Mouse (Mus musculus): ENCODE data around the gene Ankrd33. TPM values are rescaled to one million over a fixed set of nuclear protein-coding genes. Genes with fewer than 3 reads are reported as not detected.

Gene Ankrd33
- polyA plus RNA-seq, 1 experiment from 2014 or later = not detected

GRCm38 (mm10) chr15:101151409-101152261 lies 36.1 kb downstream of the Ankrd33 start:
- WGBS = 80% methylated on average over 9 of the region's 9 CpGs
- ATAC-seq (ENCODE audit: low FRiP score, low TSS enrichment) = no peak
- H3K36me3 ChIP-seq (ENCODE audit: insufficient read depth, low read length) = no peaks in the 10 kb centered on the region
- no peaks in the 10 kb centered on the region for H3K27me3 ChIP-seq (ENCODE audit: insufficient read depth, low read length)
- H3K9me3 ChIP-seq (ENCODE audit: low read length) = no peaks in the 10 kb centered on the region
- no peak overlapping the region for H3K9ac ChIP-seq (replicated peaks; ENCODE audit: low read length)
- peaks cover 25% of the 10 kb centered on the region for H3K4me1 ChIP-seq (ENCODE audit: insufficient read depth, low read length)
- no peak overlapping the region for H3K4me3 ChIP-seq (ENCODE audit: low read length)
- no peak overlapping the region for H3K4me2 ChIP-seq (replicated peaks; ENCODE audit: low read depth, low read length)
- H3K27ac ChIP-seq (ENCODE audit: low read length) = no peak overlapping the region

DNA sequence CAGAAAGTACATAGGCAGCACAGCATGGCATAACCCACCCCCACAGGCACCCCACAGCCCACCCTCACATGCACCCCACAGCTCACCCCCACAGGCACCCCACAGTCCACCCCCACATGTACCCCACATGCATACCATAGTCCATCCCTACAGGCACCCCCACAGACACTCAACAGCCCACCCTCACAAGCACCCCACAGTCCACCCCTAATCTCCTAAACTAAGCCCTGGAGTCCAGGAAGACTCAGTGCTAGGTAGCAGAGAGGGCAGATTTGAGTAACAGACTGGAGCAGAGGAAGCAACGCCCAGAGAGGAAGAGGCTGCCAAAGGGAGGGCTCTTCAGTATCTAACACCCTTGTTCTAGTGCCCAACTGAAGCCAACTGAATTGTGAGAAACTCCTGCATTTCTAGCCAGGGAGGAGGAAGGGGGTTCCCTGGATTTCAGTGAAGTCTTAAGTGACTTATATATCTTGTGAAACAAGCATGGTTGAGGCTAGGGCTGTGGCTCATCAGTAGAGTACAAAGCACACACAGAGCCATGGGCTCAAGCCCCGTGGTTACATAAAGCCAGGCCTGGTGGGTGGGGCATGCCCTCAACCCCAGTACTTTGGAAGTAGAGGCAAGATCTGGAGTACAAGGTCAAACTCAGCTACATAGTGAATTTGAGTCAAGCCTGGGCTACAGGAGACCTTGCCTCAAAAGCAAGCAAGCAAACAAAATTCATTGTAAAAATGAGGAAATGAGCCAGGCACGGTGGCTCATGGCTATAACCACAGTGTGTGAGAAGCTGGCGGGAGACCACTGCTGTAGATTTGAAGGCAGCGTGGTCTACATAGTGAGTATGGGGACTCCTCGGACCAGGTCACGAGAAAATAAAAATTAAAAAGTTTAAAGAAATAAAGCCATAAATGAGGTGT lies 39.4 kb downstream of the Ankrd33 start:
- Histone ChIP-seq H3K36me3 (ENCODE audit: insufficient read depth, low read length) (no peaks in the 10 kb centered on the region), H3K27ac (ENCODE audit: low read length) (no peak overlapping the region), H3K9ac (replicated peaks; ENCODE audit: low read length) (no peak overlapping the region), H3K27me3 (ENCODE audit: insufficient read depth, low read length) (no peaks in the 10 kb centered on the region), H3K4me1 (ENCODE audit: insufficient read depth, low read length) (peaks cover 12% of the 10 kb centered on the region; the same call in 1 of the 2 replicates), H3K4me2 (replicated peaks; ENCODE audit: low read depth, low read length) (no peak overlapping the region), H3K4me3 (ENCODE audit: low read length) (no peak overlapping the region), H3K9me3 (ENCODE audit: low read length) (no peaks in the 10 kb centered on the region)
- ATAC-seq (ENCODE audit: low FRiP score, low TSS enrichment) = peak; percentile 6; the same call in 1 of the 2 replicates
- 76% methylated on average over 7 of the region's 7 CpGs for WGBS

GRCm38 (mm10) chr15:101160128-101160527 lies 44.6 kb downstream of the Ankrd33 start:
- H3K36me3 ChIP-seq (ENCODE audit: insufficient read depth, low read length) = no peaks in the 10 kb centered on the region
- no peak overlapping the region for H3K4me2 ChIP-seq (replicated peaks; ENCODE audit: low read depth, low read length)
- H3K27ac ChIP-seq (ENCODE audit: low read length) = no peak overlapping the region
- no peaks in the 10 kb centered on the region for H3K9me3 ChIP-seq (ENCODE audit: low read length)
- no peak overlapping the region for H3K4me3 ChIP-seq (ENCODE audit: low read length)
- H3K4me1 ChIP-seq (ENCODE audit: insufficient read depth, low read length) = peaks cover 40% of the 10 kb centered on the region
- WGBS = 17% methylated on average over 1 of the region's 1 CpGs
- no peak overlapping the region for H3K9ac ChIP-seq (replicated peaks; ENCODE audit: low read length)
- ATAC-seq (ENCODE audit: low FRiP score, low TSS enrichment) = no peak
- no peaks in the 10 kb centered on the region for H3K27me3 ChIP-seq (ENCODE audit: insufficient read depth, low read length)

DNA sequence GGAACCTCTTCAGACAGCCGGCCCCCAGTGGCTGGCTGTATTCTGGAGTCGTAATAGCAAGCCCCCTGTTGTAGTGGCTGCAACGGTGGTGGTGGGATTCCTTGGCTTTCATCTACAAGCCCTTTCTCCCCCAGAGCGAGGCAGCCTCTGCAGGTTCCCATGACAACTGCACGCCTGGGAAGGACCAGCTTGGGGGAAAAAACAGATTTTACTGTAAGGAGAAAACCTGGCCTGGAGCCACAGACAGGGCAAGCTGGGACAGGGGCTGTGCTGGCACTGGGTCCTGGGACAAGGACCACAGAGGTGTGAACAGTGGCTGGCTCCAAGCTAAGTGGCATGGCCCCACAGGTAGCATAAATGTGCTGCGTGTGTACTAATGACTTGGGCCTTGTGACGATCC lies 45.0 kb downstream of the Ankrd33 start:
- H3K27ac ChIP-seq (ENCODE audit: low read length) = no peak overlapping the region
- no peaks in the 10 kb centered on the region for H3K27me3 ChIP-seq (ENCODE audit: insufficient read depth, low read length)
- ATAC-seq (ENCODE audit: low FRiP score, low TSS enrichment) = no peak
- peaks cover 42% of the 10 kb centered on the region for H3K4me1 ChIP-seq (ENCODE audit: insufficient read depth, low read length)
- no peak overlapping the region for H3K4me2 ChIP-seq (replicated peaks; ENCODE audit: low read depth, low read length)
- H3K9me3 ChIP-seq (ENCODE audit: low read length) = no peaks in the 10 kb centered on the region
- H3K4me3 ChIP-seq (ENCODE audit: low read length) = no peak overlapping the region
- H3K36me3 ChIP-seq (ENCODE audit: insufficient read depth, low read length) = no peaks in the 10 kb centered on the region
- WGBS = 16% methylated on average over 7 of the region's 7 CpGs
- no peak overlapping the region for H3K9ac ChIP-seq (replicated peaks; ENCODE audit: low read length)

DNA sequence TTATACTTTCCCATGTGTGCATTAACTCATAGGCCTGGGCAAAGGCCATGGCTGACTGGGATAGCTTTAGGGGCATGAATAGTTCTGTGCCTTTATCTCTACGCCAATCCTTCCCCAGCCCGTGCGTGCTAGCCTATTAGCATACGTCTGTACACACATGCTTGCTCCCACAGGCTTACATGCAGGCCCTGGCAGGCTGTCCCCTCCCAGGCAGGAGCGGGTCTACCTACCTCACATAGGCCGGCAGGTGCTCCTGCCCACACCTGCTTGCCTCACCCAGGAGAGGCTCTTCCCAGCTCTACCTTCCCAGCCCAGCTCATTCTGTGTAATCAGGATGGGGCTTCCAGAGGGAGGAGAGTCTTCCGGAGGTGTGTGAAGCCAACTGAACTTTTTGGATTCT lies 46.0 kb downstream of the Ankrd33 start:
- Histone ChIP-seq H3K4me2 (replicated peaks; ENCODE audit: low read depth, low read length) (no peak overlapping the region), H3K27me3 (ENCODE audit: insufficient read depth, low read length) (no peaks in the 10 kb centered on the region), H3K4me3 (ENCODE audit: low read length) (no peak overlapping the region), H3K4me1 (ENCODE audit: insufficient read depth, low read length) (peaks cover 48% of the 10 kb centered on the region), H3K9ac (replicated peaks; ENCODE audit: low read length) (no peak overlapping the region), H3K9me3 (ENCODE audit: low read length) (no peaks in the 10 kb centered on the region), H3K27ac (ENCODE audit: low read length) (no peak overlapping the region), H3K36me3 (ENCODE audit: insufficient read depth, low read length) (no peaks in the 10 kb centered on the region)
- 80% methylated on average over 7 of the region's 7 CpGs for WGBS
- ATAC-seq (ENCODE audit: low FRiP score, low TSS enrichment) = no peak

DNA sequence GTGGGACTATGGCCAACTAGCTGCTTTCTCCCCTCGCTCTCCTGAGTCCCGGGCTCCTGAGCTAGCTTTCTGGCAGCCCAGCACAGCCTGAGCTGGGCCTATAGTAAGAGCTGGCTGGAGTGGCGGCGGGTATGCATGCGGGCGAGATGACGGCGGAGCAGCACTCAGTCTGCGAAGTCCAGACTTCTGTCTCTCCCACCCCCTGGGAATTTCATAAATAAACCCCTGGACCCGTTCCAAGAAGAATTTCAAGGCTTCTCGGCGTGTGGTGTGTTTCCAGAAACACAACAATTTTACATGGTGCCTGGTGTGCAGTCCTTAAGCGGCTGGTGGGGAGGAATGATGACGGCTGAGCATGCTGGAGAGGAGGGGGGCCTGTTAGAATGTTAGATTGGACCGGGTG lies 47.5 kb downstream of the Ankrd33 start:
- H3K4me3 ChIP-seq (ENCODE audit: low read length) = no peak overlapping the region
- peak overlapping the region; percentile 15; the same call in 1 of the 2 replicates for H3K9ac ChIP-seq (replicated peaks; ENCODE audit: low read length)
- H3K36me3 ChIP-seq (ENCODE audit: insufficient read depth, low read length) = no peaks in the 10 kb centered on the region
- WGBS = 22% methylated on average over 15 of the region's 15 CpGs
- H3K4me1 ChIP-seq (ENCODE audit: insufficient read depth, low read length) = peaks cover 48% of the 10 kb centered on the region
- no peaks in the 10 kb centered on the region for H3K27me3 ChIP-seq (ENCODE audit: insufficient read depth, low read length)
- H3K4me2 ChIP-seq (replicated peaks; ENCODE audit: low read depth, low read length) = 0 out of 2 replicates have a peak overlapping the region, but pooled peaks have one; percentile 2
- no peak; the same call in 1 of the 2 replicates for ATAC-seq (ENCODE audit: low FRiP score, low TSS enrichment)
- H3K9me3 ChIP-seq (ENCODE audit: low read length) = no peaks in the 10 kb centered on the region
- 0 out of 2 replicates have a peak overlapping the region, but pooled peaks have one; percentile 15 for H3K27ac ChIP-seq (ENCODE audit: low read length)

DNA sequence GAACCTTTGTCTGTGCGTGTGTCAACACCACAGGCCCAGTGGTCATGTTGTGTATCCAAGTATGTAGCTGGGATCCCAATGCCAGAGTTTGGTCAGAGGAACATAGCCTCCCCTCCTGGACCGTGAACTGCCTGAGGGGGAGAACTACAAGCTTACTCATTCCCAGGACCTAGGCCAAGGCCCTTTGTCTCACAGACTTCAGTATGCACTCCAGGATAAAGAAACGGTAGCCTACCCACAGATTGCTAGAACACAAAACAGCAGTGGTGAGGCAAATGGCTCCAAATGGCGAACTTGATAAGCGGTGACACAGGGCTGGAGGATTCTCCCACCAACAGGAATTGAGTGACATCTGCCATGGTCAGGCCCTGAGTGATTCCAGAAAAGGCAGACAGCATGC lies 48.3 kb downstream of the Ankrd33 start:
- ATAC-seq (ENCODE audit: low FRiP score, low TSS enrichment) = no peak
- no peaks in the 10 kb centered on the region for H3K27me3 ChIP-seq (ENCODE audit: insufficient read depth, low read length)
- no peak overlapping the region for H3K4me2 ChIP-seq (replicated peaks; ENCODE audit: low read depth, low read length)
- H3K4me3 ChIP-seq (ENCODE audit: low read length) = no peak overlapping the region
- H3K4me1 ChIP-seq (ENCODE audit: insufficient read depth, low read length) = peaks cover 48% of the 10 kb centered on the region
- no peaks in the 10 kb centered on the region for H3K36me3 ChIP-seq (ENCODE audit: insufficient read depth, low read length)
- no peak overlapping the region for H3K9ac ChIP-seq (replicated peaks; ENCODE audit: low read length)
- WGBS = 58% methylated on average over 5 of the region's 5 CpGs
- no peaks in the 10 kb centered on the region for H3K9me3 ChIP-seq (ENCODE audit: low read length)
- no peak overlapping the region; the same call in 1 of the 2 replicates for H3K27ac ChIP-seq (ENCODE audit: low read length)

DNA sequence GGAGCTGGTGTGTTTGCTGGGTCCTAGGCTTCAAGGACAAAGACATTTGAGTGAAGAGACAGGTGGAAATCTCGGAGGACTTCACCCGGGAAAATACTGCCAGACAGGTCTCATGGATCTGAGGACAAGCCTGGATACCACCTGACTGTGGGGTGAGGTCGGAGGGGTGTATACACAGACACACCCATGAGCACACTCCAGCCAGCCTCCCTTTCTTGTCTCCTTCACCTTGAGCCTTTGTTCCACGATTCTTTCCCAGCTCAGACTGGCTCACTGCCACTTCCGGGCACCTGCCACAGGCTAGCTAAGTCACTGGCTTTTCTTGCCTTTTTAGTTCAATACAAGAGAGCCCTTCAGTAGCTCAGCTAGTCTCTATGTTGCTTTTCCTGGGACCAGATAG lies 48.7 kb downstream of the Ankrd33 start:
- Histone ChIP-seq H3K9ac (replicated peaks; ENCODE audit: low read length) (no peak overlapping the region), H3K9me3 (ENCODE audit: low read length) (no peaks in the 10 kb centered on the region), H3K4me1 (ENCODE audit: insufficient read depth, low read length) (peaks cover 48% of the 10 kb centered on the region), H3K27me3 (ENCODE audit: insufficient read depth, low read length) (no peaks in the 10 kb centered on the region), H3K27ac (ENCODE audit: low read length) (no peak overlapping the region), H3K4me2 (replicated peaks; ENCODE audit: low read depth, low read length) (no peak overlapping the region), H3K4me3 (ENCODE audit: low read length) (no peak overlapping the region), H3K36me3 (ENCODE audit: insufficient read depth, low read length) (no peaks in the 10 kb centered on the region)
- WGBS = 55% methylated on average over 5 of the region's 5 CpGs
- ATAC-seq (ENCODE audit: low FRiP score, low TSS enrichment) = no peak

DNA sequence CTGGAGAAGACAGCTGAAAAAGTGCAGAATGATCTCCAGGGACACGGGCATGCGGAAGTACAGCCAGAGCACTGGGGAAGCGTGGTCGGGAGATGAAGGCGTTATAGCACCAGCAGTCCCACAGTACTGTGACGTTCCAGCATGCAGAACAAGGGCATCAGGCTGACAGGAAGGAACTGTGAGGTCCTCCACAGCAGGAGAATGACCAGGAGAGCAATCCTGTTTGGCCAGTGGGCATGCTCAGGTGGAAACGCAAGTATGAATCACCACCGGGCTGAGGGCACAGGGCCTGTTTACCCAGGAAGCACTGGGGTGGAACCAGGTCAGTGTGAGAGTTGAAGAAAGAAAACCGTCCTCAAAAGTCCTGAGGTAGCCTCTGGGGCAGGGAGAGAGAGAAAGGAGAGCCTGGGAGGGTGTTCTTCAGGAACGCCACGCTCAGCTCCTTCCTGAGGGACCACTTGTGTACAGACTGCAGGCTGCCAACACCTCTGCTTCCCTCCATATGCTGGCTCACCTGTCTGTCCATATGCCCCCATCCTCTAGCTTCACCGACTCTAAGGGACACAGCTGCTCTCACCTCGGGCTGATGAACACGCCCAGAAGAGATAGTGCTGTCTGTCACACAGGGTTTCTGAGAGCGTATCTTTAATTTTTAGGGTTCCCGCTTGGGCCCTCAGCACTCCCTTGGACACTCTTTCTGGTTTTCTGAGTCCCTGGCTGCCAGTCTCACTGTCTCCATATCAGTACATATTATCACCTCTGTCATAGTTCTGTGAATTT lies 50.3 kb downstream of the Ankrd33 start:
- Histone ChIP-seq H3K9ac (replicated peaks; ENCODE audit: low read length) (peak overlapping the region; percentile 15; the same call in 1 of the 2 replicates), H3K4me1 (ENCODE audit: insufficient read depth, low read length) (peaks cover 39% of the 10 kb centered on the region), H3K36me3 (ENCODE audit: insufficient read depth, low read length) (no peaks in the 10 kb centered on the region), H3K4me3 (ENCODE audit: low read length) (no peak overlapping the region), H3K27me3 (ENCODE audit: insufficient read depth, low read length) (no peaks in the 10 kb centered on the region), H3K9me3 (ENCODE audit: low read length) (no peaks in the 10 kb centered on the region), H3K27ac (ENCODE audit: low read length) (peak overlapping the region; percentile 23; the same call in 1 of the 2 replicates), H3K4me2 (replicated peaks; ENCODE audit: low read depth, low read length) (no peak overlapping the region)
- ATAC-seq (ENCODE audit: low FRiP score, low TSS enrichment) = peak; percentile 19; the same call in 1 of the 2 replicates
- WGBS = 45% methylated on average over 16 of the region's 16 CpGs

All from kidney, embryonic 16.5 days (tissue).